Mouse (Mus musculus) stomach, embryonic 16.5 days (tissue): ENCODE measurements at regions not wholly inside any gene's neighbourhood (a gene's known extent, or its start where the extent isn't known, plus 50 kb on each side); places are given as distances from the start of the nearest gene placed in this dataset.

Experiments used
- ATAC-seq: fragments of 200-750 bp; cut with Nextera tagmentation; 2 replicates; pipeline ENCODE4 v1.8.0; 2017; ENCODE audit warnings: moderate number of reproducible peaks, moderate TSS enrichment; ENCODE audit not compliant: insufficient read depth, low FRiP score
- H3K27ac ChIP-seq: fragments of 300-500 bp; sonication (generic); 2 replicates; pipeline ENCODE4 v1.5.1; 2014; ENCODE audit warnings: low read length
- H3K27me3 ChIP-seq: fragments of 300-500 bp; sonication (generic); 2 replicates; pipeline ENCODE4 v1.6.1; 2014; ENCODE audit warnings: low read length, control low read depth, mixed read lengths; ENCODE audit not compliant: control insufficient read depth, insufficient read depth
- H3K36me3 ChIP-seq: fragments of 300-500 bp; sonication (generic); 2 replicates; pipeline ENCODE4 v1.6.1; 2014; ENCODE audit warnings: low read length; ENCODE audit not compliant: control insufficient read depth, insufficient read depth
- H3K4me1 ChIP-seq: fragments of 300-500 bp; sonication (generic); 2 replicates; pipeline ENCODE4 v1.6.1; 2014; ENCODE audit warnings: low read length, control low read depth, mixed read lengths; ENCODE audit not compliant: control insufficient read depth, insufficient read depth
- H3K4me2 ChIP-seq: fragments of 300-500 bp; sonication (generic); 2 replicates; pipeline ENCODE4 v1.6.1; 2014; ENCODE audit warnings: low read depth, low read length, mixed read lengths
- H3K4me3 ChIP-seq: fragments of 300-500 bp; sonication (generic); replicated peaks from 2 replicates; pipeline ENCODE4 v1.5.1; 2014; ENCODE audit warnings: mild to moderate bottlenecking, low read length
- H3K9ac ChIP-seq: fragments of 300-500 bp; sonication (generic); 2 replicates; pipeline ENCODE4 v1.6.1; 2014; ENCODE audit warnings: low read length
- H3K9me3 ChIP-seq: fragments of 300-500 bp; sonication (generic); replicated peaks from 2 replicates; pipeline ENCODE4 v1.6.1; 2016; ENCODE audit warnings: low read length, control low read depth; ENCODE audit not compliant: control insufficient read depth
- WGBS: fragments of 180-500 bp; shearing (Covaris S2); extraction: QIAGEN DNeasy Blood & Tissue Kit; methylation state at CpG from one replicate; pipeline ENCODE4 v1.1.7; 2014; 5-methylcytosine and 5-hydroxymethylcytosine counted together

DNA sequence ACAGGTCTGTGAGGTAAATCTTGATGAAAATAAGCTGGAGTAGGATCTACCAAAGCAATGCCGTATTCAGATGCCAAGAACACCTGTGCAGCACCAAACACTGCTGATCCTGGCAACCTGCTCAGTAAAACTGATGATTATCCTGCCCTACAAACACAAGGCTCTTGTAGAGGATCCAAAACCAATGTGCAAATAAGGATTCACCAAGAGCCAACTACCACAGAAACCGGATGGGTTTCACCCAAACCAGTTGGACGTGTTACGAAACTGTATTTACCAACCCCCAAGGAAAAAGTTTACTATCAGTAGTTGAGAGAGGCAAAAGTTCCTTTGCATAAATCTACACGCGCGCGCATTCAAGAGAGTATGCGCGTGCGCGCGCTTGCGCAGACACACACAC, 120.8 kb upstream of the Il15 start:
- ATAC-seq = no peak
- no peaks in the 10 kb centered on the region for H3K9me3 ChIP-seq
- no peaks in the 10 kb centered on the region for H3K4me1 ChIP-seq
- H3K9ac ChIP-seq = no peak overlapping the region
- no peaks in the 10 kb centered on the region for H3K36me3 ChIP-seq
- H3K27me3 ChIP-seq = no peaks in the 10 kb centered on the region
- WGBS = 91% methylated on average over 14 of the region's 14 CpGs
- no peak overlapping the region for H3K27ac ChIP-seq
- H3K4me3 ChIP-seq = no peak overlapping the region
- H3K4me2 ChIP-seq = no peak overlapping the region

DNA sequence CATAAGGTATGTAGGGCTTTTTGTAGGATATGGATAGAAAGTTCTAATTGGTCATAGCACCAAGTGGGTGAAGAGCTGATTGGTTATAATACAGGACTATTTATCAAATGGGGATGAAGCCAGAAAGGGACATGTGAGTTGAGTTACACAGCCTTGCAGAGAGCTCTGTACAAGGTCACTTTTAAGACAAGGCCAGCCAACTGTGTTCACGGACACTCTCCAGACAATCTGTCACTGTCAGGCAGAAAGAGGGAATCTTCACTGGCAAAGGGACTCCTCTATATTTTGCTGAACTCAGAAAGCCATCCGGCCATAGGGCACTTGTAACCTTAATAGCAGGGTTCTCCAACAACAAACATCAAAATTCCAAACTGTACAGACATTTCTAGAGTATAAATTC, 95.5 kb upstream of the Il15 start:
- WGBS = 45% methylated on average over 2 of the region's 2 CpGs
- H3K27ac ChIP-seq = no peak overlapping the region
- ATAC-seq = no peak

DNA sequence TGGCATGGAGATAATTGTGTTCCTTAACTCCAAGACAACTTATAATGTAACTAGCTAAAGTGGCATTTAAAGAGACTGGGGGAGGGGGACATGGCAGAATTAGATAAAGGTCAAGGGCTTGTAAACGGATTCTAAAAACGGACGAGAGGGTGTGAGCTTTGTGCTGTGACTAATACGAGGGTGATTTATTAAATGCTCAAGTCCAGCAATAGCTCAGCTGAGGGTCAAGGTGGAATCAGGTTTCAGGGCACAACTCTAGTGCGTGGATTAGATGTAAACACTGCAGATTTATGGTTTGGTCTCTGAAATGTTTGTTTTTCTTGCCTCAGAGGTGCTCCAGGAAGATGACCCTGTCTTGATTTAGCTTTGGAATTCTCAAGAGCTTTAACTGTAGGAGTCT, 74.8 kb upstream of the Il15 start:
- ATAC-seq = no peak
- Histone ChIP-seq H3K4me2 (no peak overlapping the region), H3K27ac (no peak overlapping the region), H3K9me3 (no peaks in the 10 kb centered on the region), H3K9ac (no peak overlapping the region), H3K4me3 (no peak overlapping the region), H3K36me3 (no peaks in the 10 kb centered on the region), H3K4me1 (no peaks in the 10 kb centered on the region), H3K27me3 (no peaks in the 10 kb centered on the region)
- WGBS = 13% methylated on average over 5 of the region's 5 CpGs

More for the DNA sequence above, 95.5 kb upstream of the Il15 start:
- H3K36me3 ChIP-seq = no peaks in the 10 kb centered on the region
- no peaks in the 10 kb centered on the region for H3K4me1 ChIP-seq
- H3K9ac ChIP-seq = no peak overlapping the region
- no peaks in the 10 kb centered on the region for H3K9me3 ChIP-seq
- no peak overlapping the region for H3K4me2 ChIP-seq
- H3K27me3 ChIP-seq = no peaks in the 10 kb centered on the region
- no peak overlapping the region for H3K4me3 ChIP-seq

DNA sequence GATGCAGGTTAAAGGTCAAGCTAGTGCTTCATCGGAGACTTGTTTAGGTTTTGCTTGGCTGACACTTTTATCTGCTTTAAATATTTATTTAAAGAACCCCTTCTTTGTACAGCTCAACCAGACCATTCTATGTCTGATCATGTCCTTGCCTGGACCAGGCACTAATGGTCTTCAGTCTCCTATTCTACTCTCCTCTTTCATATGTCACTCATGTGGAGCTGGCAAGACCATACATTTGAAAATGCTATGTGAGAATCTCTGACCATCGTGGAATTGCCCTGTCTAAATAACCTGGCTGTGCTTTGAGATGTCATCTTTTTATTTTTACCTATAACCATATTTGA, 74.4 kb upstream of the Il15 start:
- H3K9me3 ChIP-seq = no peaks in the 10 kb centered on the region
- H3K4me3 ChIP-seq = no peak overlapping the region
- no peaks in the 10 kb centered on the region for H3K27me3 ChIP-seq
- H3K4me2 ChIP-seq = no peak overlapping the region
- no peaks in the 10 kb centered on the region for H3K36me3 ChIP-seq
- H3K4me1 ChIP-seq = no peaks in the 10 kb centered on the region
- WGBS = 17% methylated on average over 2 of the region's 2 CpGs
- H3K9ac ChIP-seq = no peak overlapping the region
- no peak for ATAC-seq
- H3K27ac ChIP-seq = no peak overlapping the region

DNA sequence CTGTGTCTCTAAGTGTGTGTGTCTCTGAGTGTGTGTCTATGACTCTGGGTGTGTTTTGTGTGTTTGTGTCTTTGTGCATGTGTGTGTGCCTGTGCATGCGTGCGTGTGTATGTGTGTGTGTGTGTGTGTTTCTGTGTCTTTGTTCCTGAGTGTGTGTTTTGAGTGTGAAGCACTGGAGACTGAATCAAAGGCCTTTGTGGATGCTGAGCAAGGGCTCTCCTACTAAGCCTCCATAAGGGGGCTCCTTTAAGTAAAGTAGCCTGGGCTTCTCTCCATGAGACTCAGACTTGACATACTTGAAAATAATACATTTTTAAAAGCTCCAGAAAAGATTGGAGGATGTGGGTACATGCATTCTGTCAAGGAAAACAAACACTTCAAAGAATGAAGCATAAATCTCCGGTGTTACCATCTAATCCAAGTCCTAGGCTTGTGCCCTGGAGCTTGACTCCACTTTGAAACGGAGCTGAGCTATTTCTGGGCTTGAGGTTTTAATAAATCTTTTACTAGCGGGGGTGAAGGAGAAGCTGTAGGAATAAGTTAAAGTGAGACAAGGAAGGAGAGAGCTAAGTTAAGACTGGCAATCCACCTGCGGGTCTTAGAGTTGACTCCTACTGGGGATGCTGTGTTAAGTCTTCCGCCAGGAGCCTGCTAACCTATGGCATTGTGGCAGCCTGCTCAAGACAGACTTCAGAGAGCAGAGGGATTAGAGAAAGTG, 73.8 kb upstream of the Il15 start:
- H3K4me3 ChIP-seq = no peak overlapping the region
- no peaks in the 10 kb centered on the region for H3K4me1 ChIP-seq
- no peak overlapping the region for H3K9ac ChIP-seq
- H3K36me3 ChIP-seq = no peaks in the 10 kb centered on the region
- no peak overlapping the region for H3K4me2 ChIP-seq
- no peak for ATAC-seq
- 51% methylated on average over 7 of the region's 7 CpGs for WGBS
- no peak overlapping the region for H3K27ac ChIP-seq
- H3K27me3 ChIP-seq = no peaks in the 10 kb centered on the region
- no peaks in the 10 kb centered on the region for H3K9me3 ChIP-seq

DNA sequence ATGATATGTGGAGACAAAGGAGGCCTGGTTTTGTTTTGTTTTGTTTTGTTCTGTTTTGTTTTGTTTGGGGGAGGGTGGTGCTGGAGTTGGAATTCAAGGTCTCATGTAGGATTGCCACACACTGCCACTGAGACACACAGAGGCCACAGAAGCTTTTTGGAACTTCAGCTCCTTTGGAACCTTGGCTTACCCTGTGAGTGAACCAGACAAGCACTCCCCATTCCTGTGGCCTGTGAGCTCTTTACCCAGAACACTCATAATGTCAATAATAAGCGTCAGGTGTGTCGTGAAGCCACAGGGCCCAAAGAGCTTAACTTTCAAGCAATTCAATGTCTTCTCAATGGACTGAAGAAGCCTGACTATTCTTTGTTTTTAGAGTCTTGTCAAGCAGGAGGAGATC, 70.2 kb upstream of the Il15 start:
- Histone ChIP-seq H3K4me3 (no peak overlapping the region), H3K4me1 (no peaks in the 10 kb centered on the region)
- ATAC-seq = no peak

DNA sequence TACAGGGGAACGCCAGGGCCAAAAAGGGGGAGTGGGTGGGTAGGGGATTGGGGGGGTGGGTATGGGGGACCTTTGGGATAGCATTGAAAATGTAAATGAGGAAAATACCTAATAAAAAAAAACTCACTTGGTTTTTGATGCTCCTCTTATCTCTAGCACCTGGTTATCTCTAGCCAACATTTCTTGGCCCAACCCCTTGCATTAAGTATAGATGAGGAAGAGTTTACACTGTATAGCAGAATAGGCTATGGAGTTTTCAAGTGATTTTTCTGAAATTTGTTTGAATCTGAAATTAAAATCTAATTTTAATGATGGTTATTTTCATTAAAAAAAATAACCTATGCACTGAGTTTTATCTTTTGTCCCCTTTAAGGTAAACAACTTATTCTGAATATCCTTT, 68.8 kb upstream of the Il15 start:
- Histone ChIP-seq H3K9me3 (no peaks in the 10 kb centered on the region), H3K4me1 (no peaks in the 10 kb centered on the region), H3K27me3 (no peaks in the 10 kb centered on the region), H3K4me3 (no peak overlapping the region), H3K36me3 (no peaks in the 10 kb centered on the region), H3K9ac (no peak overlapping the region), H3K27ac (no peak overlapping the region), H3K4me2 (no peak overlapping the region)
- no peak for ATAC-seq
- WGBS = no CpG with 5 or more reads among the region's 1 CpGs

More for the DNA sequence above, 70.2 kb upstream of the Il15 start:
- Histone ChIP-seq H3K9me3 (no peaks in the 10 kb centered on the region), H3K27me3 (no peaks in the 10 kb centered on the region), H3K9ac (no peak overlapping the region), H3K27ac (no peak overlapping the region), H3K36me3 (no peaks in the 10 kb centered on the region), H3K4me2 (no peak overlapping the region)
- WGBS = 73% methylated on average over 2 of the region's 2 CpGs

DNA sequence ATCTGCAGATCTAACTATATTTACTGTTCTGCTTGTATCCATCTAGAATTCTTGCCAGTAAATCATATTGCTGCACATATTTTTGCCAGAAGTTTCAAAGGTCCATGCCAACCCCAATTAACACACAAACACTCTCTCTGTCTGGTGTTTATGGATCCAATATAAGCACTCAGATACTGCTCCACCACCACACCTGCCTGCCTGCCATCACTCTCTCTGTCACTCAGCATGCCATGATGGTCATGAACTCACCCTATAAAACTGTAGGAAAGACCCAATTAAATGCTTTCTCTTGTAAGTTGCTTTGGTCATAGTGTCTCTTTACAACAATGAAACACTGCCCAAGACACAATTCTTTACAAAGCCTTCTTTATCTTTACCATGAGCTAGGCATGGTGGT, 66.8 kb upstream of the Il15 start:
- Histone ChIP-seq H3K27me3 (no peaks in the 10 kb centered on the region), H3K9ac (no peak overlapping the region), H3K27ac (no peak overlapping the region), H3K4me1 (no peaks in the 10 kb centered on the region), H3K4me3 (no peak overlapping the region), H3K4me2 (no peak overlapping the region), H3K9me3 (no peaks in the 10 kb centered on the region), H3K36me3 (no peaks in the 10 kb centered on the region)
- no peak for ATAC-seq

DNA sequence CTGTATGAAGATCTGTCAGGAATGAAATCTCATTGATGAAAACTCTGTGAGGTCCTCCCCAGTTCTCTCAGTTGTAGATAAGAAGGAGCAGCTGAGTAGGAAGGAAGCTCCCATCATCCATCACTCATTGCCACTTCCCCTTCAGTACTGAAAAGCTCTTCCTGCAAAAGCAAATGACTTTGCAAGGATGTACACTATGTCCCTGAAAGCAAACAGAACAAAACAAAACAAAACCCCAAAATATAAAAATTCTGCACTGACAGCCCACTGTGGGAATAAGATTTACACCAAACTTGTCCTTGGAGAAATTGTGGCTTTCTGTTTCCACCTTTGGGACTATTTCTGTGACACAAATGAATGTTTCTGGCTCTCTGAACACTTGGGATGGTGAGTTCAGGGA, 59.8 kb upstream of the Il15 start:
- Histone ChIP-seq H3K36me3 (no peaks in the 10 kb centered on the region), H3K4me3 (no peak overlapping the region), H3K4me1 (no peaks in the 10 kb centered on the region), H3K9ac (no peak overlapping the region), H3K27ac (no peak overlapping the region), H3K9me3 (no peaks in the 10 kb centered on the region), H3K27me3 (no peaks in the 10 kb centered on the region), H3K4me2 (no peak overlapping the region)
- no peak for ATAC-seq

DNA sequence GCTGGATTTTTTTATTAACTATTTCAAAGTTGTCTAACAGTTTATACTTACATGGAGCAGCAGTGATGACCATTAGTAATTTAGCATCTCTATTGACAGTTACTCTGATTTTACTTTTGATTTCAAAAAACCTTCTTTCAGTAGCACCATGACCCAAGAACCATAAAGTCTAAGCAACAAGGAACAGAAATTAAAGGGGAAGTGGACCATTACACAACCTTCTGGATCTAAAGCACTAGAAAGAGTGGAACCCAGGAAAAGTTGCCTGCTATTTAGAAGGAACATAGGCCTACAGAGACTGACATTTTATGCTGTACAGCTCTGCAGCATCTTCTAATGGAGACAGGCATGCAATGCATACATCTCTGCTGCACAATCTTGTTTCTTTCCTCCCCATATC, 56.0 kb upstream of the Il15 start:
- H3K27me3 ChIP-seq = no peaks in the 10 kb centered on the region
- H3K4me3 ChIP-seq = no peak overlapping the region
- H3K27ac ChIP-seq = no peak overlapping the region
- H3K4me2 ChIP-seq = no peak overlapping the region
- no peaks in the 10 kb centered on the region for H3K36me3 ChIP-seq
- ATAC-seq = no peak
- no peaks in the 10 kb centered on the region for H3K4me1 ChIP-seq
- no peaks in the 10 kb centered on the region for H3K9me3 ChIP-seq
- H3K9ac ChIP-seq = no peak overlapping the region
